Mouse (Mus musculus): ENCODE results near the gene Nfkbiz. TPM values are rescaled to one million over a fixed set of nuclear protein-coding genes. Genes with fewer than 3 reads are reported as not detected.

Nfkbiz gene
- polyA plus RNA-seq, 1 experiment from 2014 or later: 4.2 TPM

- 86% methylated on average over 1 of the region's 1 CpGs for WGBS
- no peaks in the 10 kb centered on the region for H3K27me3 ChIP-seq
- H3K9me3 ChIP-seq: no peaks in the 10 kb centered on the region
- no peak overlapping the region for H3K4me3 ChIP-seq
- no peak for ATAC-seq (ENCODE audit: insufficient number of reproducible peaks, insufficient read depth, low FRiP score, low TSS enrichment)
- H3K4me2 ChIP-seq (replicated peaks): no peak overlapping the region
- H3K4me1 ChIP-seq: 0 out of 2 replicates have a peak, but pooled peaks cover 2% of the 10 kb centered on the region
- no peaks in the 10 kb centered on the region for H3K36me3 ChIP-seq
- H3K27ac ChIP-seq: no peak overlapping the region
- no peak overlapping the region for H3K9ac ChIP-seq
Measured at GRCm38 (mm10) chr16:55831451-55831850, 7.2 kb downstream of the Nfkbiz start.

GRCm38 (mm10) chr16:55823398-55824155 is 15.1 kb downstream of the Nfkbiz start:
- WGBS: 50% methylated on average over 11 of the region's 11 CpGs

GRCm38 (mm10) chr16:55822741-55823397 is 15.8 kb downstream of the Nfkbiz start:
- H3K4me1 ChIP-seq: peaks cover 24% of the 10 kb centered on the region
- peak overlapping the region; percentile 74 for H3K4me3 ChIP-seq
- H3K27me3 ChIP-seq: no peaks in the 10 kb centered on the region
- H3K36me3 ChIP-seq: peaks cover 8% of the 10 kb centered on the region
- no peak overlapping the region for H3K9ac ChIP-seq
- H3K27ac ChIP-seq: no peak overlapping the region
- no peak for ATAC-seq (ENCODE audit: insufficient number of reproducible peaks, insufficient read depth, low FRiP score, low TSS enrichment)
- peak overlapping the region; percentile 73 for H3K4me2 ChIP-seq (replicated peaks)
- no peaks in the 10 kb centered on the region for H3K9me3 ChIP-seq
- WGBS: 30% methylated on average over 18 of the region's 18 CpGs

More at GRCm38 (mm10) chr16:55823398-55824155, 15.1 kb downstream of the Nfkbiz start:
- H3K4me1 ChIP-seq: peaks cover 24% of the 10 kb centered on the region
- no peaks in the 10 kb centered on the region for H3K27me3 ChIP-seq
- peaks cover 1% of the 10 kb centered on the region; the same call in 1 of the 2 replicates for H3K36me3 ChIP-seq
- no peak overlapping the region for H3K4me2 ChIP-seq (replicated peaks)
- no peak overlapping the region for H3K4me3 ChIP-seq
- no peak for ATAC-seq (ENCODE audit: insufficient number of reproducible peaks, insufficient read depth, low FRiP score, low TSS enrichment)
- no peak overlapping the region for H3K9ac ChIP-seq
- H3K9me3 ChIP-seq: no peaks in the 10 kb centered on the region
- no peak overlapping the region for H3K27ac ChIP-seq

DNA sequence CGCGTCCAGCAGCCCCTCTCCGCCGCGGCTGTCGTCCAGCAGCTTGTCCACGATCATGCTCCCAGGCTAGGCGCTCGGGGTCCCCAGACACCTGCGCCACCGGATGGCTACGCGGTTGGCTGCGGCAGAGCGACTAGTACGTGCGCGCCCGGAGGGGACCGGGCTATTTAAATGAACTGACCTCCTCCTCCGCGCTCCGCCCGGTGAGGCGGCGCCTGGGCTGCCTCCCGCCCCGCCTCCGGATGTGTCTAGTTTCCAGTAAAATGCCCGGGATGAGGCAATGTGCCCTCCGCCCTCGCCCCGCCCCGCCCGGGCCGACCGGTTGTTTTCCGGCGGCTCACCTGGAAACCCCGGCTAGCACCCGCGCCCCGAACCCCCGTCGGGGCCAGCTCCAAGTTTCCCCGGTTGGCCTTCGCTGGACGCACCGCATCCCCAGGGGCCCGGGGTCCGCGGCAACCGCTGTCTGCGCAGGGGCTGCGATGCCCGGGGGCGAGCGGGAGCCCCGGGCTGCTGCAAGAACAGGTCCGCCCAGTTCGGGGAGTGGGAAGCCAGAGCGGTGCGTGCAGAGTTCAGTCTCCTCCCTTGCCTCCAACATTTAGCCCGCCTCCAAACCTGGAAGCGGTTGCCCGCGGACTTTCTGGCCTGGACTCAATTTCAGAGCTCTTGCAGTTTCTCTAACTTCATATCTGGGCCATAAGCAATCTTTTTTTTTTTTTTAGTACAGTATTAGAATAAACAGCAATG is 16.5 kb downstream of the Nfkbiz start:
- H3K27me3 ChIP-seq: no peaks in the 10 kb centered on the region
- under 1% methylated on average over 66 of the region's 67 CpGs for WGBS
- peak overlapping the region; percentile 90 for H3K27ac ChIP-seq
- peak overlapping the region; percentile 74 for H3K4me3 ChIP-seq
- H3K4me2 ChIP-seq (replicated peaks): peak overlapping the region; percentile 73
- no peaks in the 10 kb centered on the region for H3K9me3 ChIP-seq
- peak overlapping the region; percentile 76 for H3K9ac ChIP-seq
- ATAC-seq (ENCODE audit: insufficient number of reproducible peaks, insufficient read depth, low FRiP score, low TSS enrichment): peak; percentile 92
- peaks cover 24% of the 10 kb centered on the region for H3K4me1 ChIP-seq
- H3K36me3 ChIP-seq: peaks cover 14% of the 10 kb centered on the region

DNA sequence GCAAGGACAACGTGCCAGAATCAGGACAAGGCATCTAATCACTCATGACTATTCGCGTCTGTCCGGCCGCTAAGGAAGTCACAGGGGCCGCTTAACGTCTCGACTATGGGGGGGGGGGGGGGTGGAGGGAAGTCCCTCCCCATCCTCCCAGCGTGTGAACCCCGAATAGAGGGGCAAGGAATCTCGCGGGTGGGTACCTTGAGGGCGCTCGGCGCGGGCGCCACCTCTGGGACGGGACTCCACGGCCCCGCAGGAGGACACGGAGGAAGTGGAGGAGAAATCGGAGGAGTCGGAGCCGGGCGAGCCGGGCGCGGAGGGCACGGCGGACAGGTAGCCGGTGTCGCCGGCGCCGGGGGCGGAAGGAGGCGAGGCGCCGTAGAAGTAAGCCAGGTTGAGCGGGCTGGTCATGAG is 17.1 kb downstream of the Nfkbiz start:
- Histone ChIP-seq H3K27me3 (no peaks in the 10 kb centered on the region), H3K4me3 (peak overlapping the region; percentile 74), H3K9ac (peak overlapping the region; percentile 76), H3K27ac (peak overlapping the region; percentile 90), H3K4me1 (peaks cover 24% of the 10 kb centered on the region), H3K36me3 (peaks cover 19% of the 10 kb centered on the region), H3K4me2 (replicated peaks) (peak overlapping the region; percentile 73), H3K9me3 (no peaks in the 10 kb centered on the region)
- peak; percentile 1 for ATAC-seq (ENCODE audit: insufficient number of reproducible peaks, insufficient read depth, low FRiP score, low TSS enrichment)
- under 1% methylated on average over 40 of the region's 40 CpGs for WGBS

DNA sequence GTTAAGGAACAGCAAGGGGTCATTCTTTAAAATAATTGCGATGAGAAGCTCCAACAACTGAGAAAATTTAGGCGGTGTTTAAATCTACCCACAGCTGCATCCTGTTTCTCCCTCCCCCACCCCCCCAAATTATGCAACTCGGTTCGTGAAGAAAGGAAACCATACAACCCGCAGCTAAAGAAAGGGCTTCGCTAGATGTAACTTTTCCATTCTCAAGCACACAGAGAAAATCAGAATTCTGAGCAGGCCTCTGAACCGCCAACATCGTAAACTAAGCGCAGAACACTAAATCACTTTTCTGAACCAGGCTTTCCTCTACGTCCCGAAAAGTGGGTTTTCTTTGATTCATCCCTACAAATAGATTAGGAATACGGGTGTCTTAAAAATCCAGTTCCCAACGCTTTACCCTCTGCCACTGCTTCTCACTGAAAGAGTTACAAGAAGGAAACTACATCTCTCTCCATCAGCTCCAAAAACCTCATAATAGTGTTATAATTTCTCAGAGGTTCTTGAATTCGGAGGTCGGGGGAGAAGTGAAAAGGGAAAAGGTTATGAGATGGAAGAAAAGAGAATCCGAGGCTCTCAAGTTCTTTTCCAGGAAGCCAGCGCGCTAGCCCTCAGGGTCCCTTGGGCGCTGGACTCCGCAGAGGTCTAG is 17.7 kb downstream of the Nfkbiz start:
- WGBS: 11% methylated on average over 20 of the region's 20 CpGs
- peak overlapping the region; percentile 74 for H3K4me3 ChIP-seq
- H3K4me1 ChIP-seq: peaks cover 24% of the 10 kb centered on the region
- ATAC-seq (ENCODE audit: insufficient number of reproducible peaks, insufficient read depth, low FRiP score, low TSS enrichment): no peak
- 0 out of 2 replicates have a peak overlapping the region, but pooled peaks have one; percentile 47 for H3K27ac ChIP-seq
- H3K9me3 ChIP-seq: no peaks in the 10 kb centered on the region
- H3K27me3 ChIP-seq: no peaks in the 10 kb centered on the region
- H3K4me2 ChIP-seq (replicated peaks): peak overlapping the region; percentile 73
- peaks cover 24% of the 10 kb centered on the region for H3K36me3 ChIP-seq
- H3K9ac ChIP-seq: peak overlapping the region; percentile 76

GRCm38 (mm10) chr16:55820161-55820915 is 18.4 kb downstream of the Nfkbiz start:
- Histone ChIP-seq H3K27ac (0 out of 2 replicates have a peak overlapping the region, but pooled peaks have one; percentile 47), H3K9ac (peak overlapping the region; percentile 76; the same call in 1 of the 2 replicates), H3K4me3 (peak overlapping the region; percentile 74), H3K27me3 (no peaks in the 10 kb centered on the region), H3K4me2 (replicated peaks) (peak overlapping the region; percentile 73), H3K36me3 (peaks cover 31% of the 10 kb centered on the region), H3K9me3 (no peaks in the 10 kb centered on the region), H3K4me1 (peaks cover 24% of the 10 kb centered on the region)
- no peak for ATAC-seq (ENCODE audit: insufficient number of reproducible peaks, insufficient read depth, low FRiP score, low TSS enrichment)
- WGBS: 43% methylated on average over 13 of the region's 13 CpGs

DNA sequence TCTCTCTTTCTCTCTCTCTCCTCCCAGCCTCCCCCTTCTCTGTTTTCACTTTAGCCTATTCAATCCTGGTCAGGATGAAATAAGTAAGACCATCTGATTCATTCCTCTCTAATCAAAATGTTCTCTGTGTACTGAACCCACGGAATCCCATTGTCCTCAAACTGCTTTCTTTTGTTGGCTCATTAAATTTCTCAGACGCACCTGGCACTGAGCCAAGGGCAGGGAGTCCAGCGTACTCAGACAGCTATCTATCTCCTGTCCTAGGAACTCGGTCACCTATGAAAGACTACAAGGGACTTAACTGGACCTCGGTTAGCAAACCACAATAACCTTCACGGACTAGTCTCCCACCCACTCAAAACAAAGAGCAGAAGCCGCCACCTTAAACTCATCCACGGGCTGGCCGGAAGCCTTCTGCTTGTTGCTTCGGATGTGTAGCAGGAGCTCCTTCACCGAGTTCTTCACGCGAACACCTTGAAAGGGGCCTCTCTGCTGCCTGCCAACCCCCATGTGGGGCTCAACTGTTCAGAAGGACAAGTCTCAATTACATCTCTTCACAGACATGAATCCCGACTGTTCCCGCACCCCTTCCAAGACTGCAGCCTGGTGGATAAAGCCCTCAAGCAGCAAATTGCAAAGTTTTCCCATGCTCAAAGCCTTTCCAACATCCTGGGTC is 19.4 kb downstream of the Nfkbiz start:
- no peak for ATAC-seq (ENCODE audit: insufficient number of reproducible peaks, insufficient read depth, low FRiP score, low TSS enrichment)
- H3K4me1 ChIP-seq: peaks cover 24% of the 10 kb centered on the region
- peaks cover 40% of the 10 kb centered on the region for H3K36me3 ChIP-seq
- peak overlapping the region; percentile 73 for H3K4me2 ChIP-seq (replicated peaks)
- no peaks in the 10 kb centered on the region for H3K9me3 ChIP-seq
- H3K4me3 ChIP-seq: peak overlapping the region; percentile 74
- no peak overlapping the region for H3K27ac ChIP-seq
- H3K27me3 ChIP-seq: no peaks in the 10 kb centered on the region
- WGBS: 66% methylated on average over 15 of the region's 15 CpGs
- no peak overlapping the region for H3K9ac ChIP-seq

- Histone ChIP-seq H3K9ac (no peak overlapping the region), H3K4me2 (replicated peaks) (no peak overlapping the region), H3K4me1 (peaks cover 12% of the 10 kb centered on the region; the same call in 1 of the 2 replicates), H3K4me3 (no peak overlapping the region), H3K27me3 (no peaks in the 10 kb centered on the region), H3K27ac (no peak overlapping the region), H3K36me3 (peaks cover 51% of the 10 kb centered on the region), H3K9me3 (no peaks in the 10 kb centered on the region)
- 95% methylated on average over 28 of the region's 28 CpGs for WGBS
- no peak for ATAC-seq (ENCODE audit: insufficient number of reproducible peaks, insufficient read depth, low FRiP score, low TSS enrichment)
Measured at GRCm38 (mm10) chr16:55817717-55818515, 20.8 kb downstream of the Nfkbiz start.
